Mouse (Mus musculus) cerebellum, adult (tissue): ENCODE results near the gene Gm5617.
"Not testable (repeated sequence)": the region's sequence is repeated elsewhere in the genome, so short reads cannot be mapped to it uniquely, and the experiment has no call there.

Source experiments
- ATAC-seq: cut with Nextera tagmentation; 2 replicates; pipeline ENCODE4 v1.9.2; 2017; ENCODE audit warnings: mild to moderate bottlenecking, moderate library complexity, mixed read lengths; ENCODE audit not compliant: insufficient number of reproducible peaks, low FRiP score, low TSS enrichment

The Gm5617 gene

DNA sequence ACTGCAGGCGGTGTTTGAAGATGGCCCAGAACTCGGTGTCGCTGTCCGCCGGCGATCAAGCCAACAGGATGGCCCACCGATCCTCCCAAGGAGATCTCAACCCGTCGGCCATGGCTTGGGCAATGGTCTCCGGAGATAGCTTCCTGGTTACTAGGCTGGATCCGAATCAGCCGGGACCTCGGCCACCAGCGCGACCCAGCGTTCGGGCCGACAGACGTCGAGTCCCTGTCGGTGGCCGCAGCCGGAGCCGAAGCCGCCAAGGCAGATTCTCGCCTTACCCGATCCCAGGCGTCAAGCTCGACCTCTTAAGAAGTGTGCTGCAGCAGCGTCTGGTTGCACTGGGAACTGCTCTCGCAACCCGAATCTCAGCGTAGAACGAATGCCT lies 298 bp downstream of the Gm5617 start:
- ATAC-seq: peak; percentile 68

DNA sequence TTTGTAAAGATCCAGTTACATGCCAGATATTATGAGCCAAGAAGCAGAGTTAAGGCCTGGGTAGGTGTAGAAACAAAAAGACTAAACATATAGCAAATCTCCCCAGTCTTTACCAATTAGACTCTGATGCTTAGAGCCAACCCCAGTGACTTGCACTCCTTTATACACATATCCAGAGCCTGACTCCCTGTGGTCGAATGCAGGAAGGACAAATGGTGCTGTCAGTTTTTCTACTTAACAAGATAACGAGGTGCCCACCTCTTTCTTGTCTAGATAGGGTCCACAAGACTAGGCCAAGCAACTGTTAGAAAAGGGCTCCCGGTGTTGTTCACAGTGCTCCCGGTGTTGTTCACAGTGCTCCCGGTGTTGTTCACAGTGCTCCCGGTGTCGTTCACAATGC lies 6.0 kb downstream of the Gm5617 start:
- ATAC-seq: no peak

DNA sequence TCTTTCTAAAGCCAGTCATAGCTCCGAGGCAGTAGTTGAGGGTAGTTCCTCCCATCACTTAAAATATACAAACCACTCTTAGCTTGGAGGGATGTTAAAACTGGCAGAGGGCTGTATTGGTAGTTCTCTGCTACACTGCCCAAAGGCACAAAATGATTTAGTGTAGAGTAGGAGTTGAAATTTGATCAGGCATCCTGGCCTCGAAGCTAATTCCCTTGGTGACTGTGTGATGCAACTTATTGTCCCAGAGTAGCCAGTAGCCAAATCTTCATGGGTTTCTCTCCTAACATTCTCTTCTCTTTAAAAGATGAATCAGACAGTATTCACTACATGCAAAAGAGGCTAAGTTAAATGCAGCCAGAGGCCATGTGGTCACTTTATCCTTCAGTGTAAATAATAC lies 7.8 kb downstream of the Gm5617 start:
- ATAC-seq: no peak

DNA sequence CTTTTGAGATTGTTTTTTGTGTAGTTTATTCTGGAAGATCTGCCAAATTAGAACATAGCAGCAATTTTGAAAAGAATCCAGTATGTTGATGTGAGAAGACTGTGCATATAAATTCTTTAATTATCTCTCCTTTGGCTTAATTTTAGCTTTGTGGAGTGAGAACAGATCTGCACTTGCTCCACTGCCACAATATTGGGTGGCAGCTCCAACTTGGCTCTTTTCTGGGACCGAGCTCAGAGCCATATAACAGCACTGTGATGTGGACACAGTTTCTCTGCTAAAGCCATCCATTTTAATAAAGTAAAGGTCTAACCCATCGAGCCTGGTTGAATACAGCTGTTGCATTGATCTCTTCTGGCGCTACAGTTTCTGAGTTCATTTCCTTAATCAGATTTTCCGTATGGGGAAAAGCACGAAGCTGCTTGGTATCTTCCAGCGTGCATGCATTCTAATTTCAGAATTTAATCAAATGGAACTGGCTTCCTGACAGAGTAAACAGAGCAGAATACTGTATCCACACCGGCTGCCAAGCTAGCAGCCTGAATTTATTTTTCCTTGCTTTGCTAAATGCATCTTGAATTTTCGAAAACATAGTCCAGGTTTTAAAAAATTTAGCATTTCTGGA lies 9.6 kb downstream of the Gm5617 start:
- ATAC-seq: no peak

DNA sequence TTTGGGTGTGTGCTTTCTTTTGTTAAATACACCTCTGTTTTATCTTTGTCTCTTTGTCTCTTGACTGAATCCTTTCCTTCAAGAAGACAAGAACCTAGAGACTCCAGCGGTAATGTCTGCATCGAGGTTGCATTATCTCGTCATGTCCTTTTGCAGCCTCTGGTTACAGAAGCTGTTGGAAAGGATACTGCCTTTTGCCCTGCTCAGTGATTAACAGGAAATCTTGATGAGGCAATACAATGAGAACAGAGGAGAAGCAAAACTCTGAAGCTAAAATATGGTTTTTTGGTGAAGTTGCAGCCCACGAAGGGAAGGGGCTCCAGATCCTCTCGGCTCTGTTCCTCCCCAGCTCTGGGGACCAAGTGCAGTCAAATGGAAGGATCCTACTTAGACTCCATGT lies 14.9 kb downstream of the Gm5617 start:
- ATAC-seq: no peak

DNA sequence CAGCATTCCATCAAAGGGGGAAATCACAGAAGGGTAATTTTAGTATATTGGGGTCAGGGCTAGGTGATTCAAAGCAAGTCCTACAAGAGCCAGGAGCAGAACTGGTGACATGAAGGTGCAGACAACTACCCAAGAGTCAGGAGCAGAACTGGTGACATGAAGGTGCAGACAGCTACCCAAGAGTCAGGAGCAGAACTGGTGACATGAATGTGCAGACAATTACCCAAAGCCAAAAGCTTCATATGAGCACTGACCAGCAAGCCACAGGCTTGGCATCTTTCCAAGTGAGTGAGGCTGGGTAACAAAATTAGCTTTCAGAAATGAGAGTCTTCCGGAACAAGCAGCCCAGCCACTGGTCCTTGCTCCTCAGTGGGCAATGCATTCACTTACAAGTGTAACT lies 20.1 kb downstream of the Gm5617 start:
- no peak for ATAC-seq

DNA sequence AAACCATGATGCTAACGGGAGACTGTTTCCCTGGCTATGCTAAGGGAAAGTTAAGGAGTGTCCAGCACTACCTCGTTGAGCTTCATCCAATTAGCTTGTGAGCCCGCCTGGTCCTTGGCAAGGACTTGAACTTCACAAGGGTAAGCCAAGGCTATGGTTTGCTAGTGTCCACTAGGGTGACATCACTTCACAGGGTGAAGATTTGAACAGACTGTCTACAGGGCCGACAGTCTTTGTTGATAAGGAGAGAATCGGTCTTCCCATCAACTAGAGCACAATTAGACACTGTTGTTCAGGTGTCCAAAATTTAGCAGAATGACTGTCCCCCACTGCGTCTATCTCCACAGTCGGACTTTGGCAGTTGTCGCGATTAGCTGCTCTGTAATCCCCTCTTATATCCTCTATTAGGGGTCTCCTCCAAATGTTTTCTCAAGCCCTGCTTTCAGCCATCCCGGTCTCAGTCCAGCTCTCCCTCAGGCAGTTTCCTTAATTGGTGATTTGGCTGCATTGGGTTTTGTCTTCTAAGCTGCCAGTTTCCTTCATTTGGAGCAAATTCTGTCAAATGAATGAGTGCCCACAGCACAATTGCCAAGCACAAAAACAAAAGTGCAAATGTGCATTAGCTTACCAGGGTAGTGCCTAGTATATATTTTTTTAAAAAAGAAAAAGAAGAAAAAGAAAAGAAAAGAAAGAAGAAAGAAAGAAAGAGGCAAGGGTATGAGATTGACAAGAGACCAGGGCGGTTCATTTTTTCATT lies 21.6 kb downstream of the Gm5617 start:
- no peak for ATAC-seq

DNA sequence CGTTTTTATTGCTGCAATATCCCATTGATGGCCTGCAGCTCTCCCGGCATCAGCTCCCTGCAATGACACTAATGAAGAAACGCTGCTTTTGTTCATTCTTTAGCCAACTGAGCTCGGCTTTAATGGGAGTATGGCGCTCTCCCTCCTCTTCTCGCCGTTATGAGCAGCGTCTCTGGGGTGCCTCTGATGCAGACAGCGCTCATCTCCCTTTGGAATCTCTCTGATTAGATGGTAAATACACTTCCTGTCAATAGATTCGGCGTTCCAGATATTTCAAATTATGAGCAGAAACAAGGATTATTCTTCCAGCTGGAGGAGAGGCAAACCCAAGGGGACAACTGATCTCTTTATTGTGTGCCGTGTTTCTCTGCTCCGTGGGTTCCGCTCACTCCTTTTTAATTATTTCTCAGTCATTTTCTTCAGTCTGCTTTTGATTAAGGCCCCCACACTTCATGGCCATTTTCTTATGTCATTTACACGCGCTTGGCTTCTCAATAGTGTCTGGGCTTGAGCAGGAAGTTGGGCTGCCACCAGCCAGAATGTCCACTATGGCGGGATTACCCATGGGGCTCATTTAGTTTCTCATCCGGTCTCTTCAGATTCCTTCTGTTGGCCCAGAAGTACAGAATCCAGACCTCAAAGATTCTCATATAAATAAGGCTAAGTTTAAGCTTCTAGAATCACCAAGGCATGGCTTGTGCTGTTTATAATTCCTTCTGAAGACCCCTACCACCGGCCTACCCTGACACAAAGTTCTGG lies 22.3 kb downstream of the Gm5617 start:
- no peak for ATAC-seq

DNA sequence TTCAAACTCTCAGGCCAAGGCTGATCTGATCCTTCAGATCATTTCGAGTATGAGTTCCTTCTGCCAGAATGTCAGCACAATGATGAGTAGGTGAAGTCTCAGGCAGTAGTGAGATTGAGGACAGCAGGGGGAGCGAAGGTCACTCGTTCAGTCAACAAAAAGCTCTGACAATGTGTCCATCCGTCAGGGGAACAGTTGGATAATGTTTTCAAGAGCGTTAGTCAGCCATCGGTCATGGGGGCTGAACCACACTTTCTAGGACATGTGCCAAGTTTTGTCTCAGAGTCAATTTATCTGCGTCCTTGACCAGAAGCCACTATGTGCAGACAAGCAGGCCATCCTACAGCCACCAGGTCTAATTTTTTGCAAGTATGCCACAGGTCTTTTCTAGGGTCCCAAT lies 25.2 kb downstream of the Gm5617 start:
- ATAC-seq: not testable (repeated sequence)

DNA sequence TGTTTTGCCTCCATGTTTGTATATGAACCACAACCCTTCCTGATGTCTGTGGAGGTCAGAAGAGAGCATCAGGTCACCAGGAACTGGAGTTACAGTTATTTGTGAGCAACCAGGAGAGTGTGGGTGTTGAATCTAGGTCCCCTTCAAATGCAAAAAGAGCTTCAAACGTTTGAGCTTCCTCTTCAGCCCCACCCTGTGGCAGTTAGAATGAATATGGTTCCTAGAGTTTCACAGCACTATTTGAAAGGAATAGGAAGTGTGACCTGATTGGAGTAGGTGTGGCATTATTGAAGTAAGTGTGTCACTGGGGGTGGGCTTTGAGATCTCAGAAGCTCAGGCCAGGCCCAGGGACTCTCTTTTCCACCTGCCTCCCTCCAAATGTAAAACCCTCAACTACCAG lies 30.3 kb downstream of the Gm5617 start:
- ATAC-seq: no peak

DNA sequence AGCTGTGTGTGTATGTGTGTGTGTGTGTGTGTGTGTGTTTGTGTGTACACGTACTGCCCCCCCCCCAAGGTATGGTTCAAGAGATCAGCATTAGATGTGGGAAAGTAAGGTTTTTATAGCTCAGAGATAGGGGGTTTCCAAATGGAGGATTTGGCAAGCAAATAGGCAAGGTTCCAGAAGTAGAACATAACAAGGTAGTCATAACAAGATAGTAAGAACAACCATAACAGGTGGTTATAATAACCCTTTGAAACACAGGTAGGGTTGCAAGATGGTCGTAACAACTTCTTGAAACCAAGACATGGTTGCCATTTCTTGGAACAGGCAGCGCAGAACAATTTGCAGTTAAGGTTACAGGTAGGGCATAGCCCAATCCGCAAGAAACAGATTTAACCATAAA lies 31.3 kb downstream of the Gm5617 start:
- no peak for ATAC-seq

DNA sequence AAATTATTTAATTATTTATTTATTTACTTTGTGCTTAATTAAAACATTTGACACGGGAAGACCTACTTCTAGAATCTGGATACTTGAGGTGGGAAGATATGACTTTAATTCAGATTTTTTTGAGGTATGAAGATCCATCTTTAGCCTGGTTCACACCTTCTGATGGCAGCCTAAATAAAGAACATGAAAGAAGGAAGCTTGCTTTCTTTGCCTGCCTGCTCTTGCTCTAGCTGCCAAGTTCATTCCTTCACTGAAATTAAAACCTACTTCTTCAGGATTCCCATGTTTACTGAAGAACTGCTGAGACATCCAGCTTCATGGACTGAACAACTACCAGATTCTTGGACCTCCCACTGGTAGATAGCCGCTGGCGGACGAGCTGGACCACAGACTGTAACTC lies 36.1 kb downstream of the Gm5617 start:
- ATAC-seq: no peak

DNA sequence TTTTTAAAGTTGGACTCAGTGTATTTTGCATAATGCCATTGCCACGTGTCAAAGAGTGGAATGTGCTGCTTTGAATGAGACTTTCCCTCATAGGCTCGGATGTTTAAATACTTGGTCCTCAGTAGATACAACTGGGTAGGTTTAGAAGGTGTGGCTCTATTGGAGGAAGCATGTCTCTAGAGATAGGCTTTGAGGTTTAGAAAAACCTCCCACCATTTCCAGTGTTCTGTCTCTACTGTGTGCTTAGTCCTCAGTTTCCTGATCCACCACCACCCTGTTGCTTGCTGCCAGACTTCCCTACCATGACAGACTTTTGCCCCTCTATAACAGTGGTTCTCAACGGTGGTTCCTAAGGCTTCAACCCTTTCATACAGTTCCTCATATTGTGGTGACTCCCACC lies 37.0 kb downstream of the Gm5617 start:
- no peak for ATAC-seq

DNA sequence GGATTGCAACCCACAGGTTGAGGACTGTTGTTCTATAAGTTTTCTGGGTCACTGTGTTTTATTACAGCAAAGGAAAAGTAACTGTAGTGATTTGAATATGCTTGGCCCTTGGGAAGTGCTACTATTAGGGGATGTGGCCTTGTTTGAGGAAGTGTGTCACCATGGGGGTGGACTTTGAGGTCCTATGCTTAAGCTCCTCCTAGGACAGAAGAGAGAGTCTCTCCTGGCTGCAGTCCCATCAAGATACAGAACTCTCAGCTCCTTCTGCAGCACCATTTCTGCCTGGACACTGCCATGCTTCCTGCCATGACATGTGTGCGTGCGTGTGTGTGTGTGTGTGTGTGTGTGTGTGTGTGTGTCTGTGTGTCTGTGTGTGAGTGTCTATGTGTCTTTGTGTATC lies 37.5 kb downstream of the Gm5617 start:
- no peak for ATAC-seq

DNA sequence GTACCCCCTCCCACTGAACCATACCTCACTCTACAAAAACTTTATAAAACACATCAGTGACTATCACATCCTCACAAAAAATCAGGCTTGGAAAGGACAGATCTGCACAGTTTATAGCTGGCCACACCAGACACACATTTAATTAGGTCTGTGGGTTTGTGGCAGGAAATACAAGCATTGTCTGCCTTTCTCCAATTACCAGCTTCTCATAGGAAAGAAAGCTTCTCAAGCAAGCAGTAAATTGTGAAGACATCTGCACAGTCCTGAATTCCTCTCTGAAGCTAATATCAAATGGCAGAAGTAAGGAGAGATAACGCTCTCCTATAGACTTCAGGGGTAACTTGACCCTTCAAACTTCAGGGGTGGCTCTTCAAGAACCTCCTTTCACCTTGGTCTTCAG lies 41.2 kb downstream of the Gm5617 start:
- ATAC-seq: no peak

DNA sequence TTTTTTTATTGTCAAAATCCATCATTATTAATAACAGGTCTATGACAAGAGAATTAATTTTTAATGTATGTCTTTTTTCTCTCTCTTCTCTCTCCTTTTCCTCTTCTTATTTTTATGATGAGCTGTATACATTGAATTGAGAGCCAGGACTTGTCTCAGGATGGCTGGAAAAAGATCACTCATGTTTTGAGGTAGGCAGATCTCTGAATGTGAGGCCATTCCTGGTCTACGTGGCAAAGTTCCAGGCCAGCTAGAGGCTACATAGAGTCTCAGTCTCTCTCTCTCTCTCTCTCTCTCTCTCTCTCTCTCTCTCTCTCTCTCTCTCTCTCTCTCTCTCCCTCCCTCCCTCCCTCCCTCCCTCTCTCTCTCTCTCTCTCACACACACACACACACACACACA lies 42.4 kb downstream of the Gm5617 start:
- not testable (repeated sequence) for ATAC-seq

DNA sequence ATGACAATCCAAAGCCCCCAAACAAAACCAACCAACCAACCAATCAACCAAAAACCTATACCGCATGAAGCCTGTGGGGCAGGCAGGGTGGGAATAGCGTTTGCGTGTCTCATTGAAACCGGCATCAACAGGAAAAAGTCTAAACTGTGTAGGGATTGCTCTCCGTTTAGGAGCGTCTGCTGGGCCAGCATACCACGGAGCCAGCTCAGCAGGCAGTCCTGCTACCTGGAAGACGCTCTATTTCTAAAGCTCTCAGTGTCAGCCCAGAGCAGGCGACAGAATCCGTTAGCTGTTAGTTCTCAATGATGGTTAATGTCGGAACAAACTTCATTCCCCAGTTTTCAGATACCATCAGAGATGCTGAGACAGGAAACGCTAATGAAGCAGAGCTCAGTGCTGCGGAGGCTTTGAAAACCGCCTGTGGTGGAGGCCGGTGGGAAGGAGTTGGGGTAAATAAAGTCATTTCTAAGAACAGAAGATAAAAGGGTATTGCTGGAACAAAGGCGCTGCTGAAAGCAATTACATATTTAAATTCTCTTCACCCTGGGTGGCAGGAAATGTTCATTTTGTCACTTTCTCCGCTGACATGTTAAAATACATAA lies 42.9 kb downstream of the Gm5617 start:
- no peak for ATAC-seq

DNA sequence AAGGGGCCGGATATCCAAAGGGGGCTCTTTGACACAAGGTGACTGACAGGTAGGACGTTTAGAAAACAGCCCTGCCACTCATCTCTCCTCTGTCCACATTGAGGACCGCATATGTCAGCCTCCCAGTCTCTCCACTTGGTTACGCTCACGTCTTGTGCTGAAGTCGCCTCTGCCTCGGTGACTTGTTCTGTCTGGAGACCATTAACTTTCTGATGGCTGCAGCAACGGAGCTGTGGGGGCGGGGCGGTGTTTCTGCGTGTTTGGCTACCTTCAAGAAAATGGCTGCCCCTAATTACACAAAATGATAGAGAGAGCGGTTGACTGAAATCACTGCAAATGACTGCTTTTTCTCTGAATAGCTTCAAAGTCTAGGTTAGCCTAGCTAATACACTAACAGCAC lies 43.4 kb downstream of the Gm5617 start:
- ATAC-seq: no peak
